Mouse (Mus musculus) kidney, postnatal 25 days (tissue): ENCODE results near the gene Grip1.

Source experiments
- DNase-seq, 2 experiments: peaks; one replicate each; pipeline ENCODE4 v3.0.0; 2021; ENCODE audit warnings: mixed read lengths in 2 of 2

The Grip1 gene

GRCm38 (mm10) chr10:119761451-119762367 lies 308.1 kb downstream of the Grip1 start:
- no peak for DNase-seq

DNA sequence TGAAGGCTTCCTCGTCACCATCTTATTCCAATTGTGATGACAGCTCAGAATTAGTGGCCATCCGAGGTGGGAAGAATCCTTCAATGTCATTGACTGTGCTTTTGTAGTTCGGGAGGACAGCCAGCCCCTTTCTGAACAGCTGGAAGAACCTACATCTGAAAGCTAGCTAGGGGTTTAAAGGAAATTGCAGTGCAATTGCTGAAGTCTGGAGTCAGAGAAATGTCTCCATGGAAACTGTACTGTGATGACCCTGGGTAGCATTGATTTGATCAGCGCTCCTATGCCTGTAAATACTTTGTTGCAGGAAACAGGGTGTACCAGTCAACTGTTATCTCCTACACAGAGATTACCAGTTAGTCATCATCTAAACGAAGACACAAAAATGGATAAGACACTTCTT lies 325.2 kb downstream of the Grip1 start:
- DNase-seq: no peak

GRCm38 (mm10) chr10:119779657-119780056 lies 326.0 kb downstream of the Grip1 start:
- DNase-seq: no peak

- DNase-seq: no peak
These were observed 336.9 kb downstream of the Grip1 start for GRCm38 (mm10) chr10:119790507-119790906.

GRCm38 (mm10) chr10:119802421-119802820 lies 348.8 kb downstream of the Grip1 start:
- no peak for DNase-seq

DNA sequence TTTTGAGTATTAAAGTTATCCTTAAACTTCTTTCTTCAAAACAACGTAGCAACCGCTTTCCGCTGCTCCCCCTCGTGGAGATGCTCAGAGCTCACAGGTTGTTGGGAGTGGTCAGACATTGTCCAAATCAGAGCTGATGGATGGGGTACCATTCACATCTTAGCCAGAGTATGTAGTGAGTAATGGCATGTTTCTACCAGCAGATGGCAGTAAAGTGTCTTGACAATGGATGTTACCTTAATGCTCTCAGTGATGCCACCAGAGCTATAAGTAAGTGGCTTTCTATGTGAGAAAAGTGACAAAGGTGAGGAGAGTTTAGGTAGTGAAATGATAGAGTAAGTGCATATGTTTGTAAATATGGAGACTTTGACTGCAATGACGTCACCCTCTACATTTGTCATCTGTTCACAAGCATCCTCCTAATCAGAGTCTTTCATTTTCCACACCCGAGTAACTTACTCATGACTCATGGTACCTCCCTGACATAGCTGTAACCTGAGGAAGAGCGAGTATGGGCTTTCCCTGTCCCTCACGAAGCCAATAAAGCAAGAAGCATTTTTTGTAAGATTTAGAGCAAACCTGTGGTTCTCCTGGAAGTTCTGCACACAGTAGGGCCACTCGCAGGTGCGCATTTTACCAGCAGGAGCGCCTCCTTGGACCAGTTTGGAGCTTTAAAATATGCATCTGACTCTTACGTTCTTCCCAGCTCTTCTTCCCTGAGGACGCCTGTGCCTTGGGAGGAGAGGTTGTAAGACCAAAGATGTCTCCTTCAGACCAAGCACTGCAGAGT lies 350.2 kb downstream of the Grip1 start:
- peak in 1 of 2 experiments; percentile 64 for DNase-seq

GRCm38 (mm10) chr10:119804423-119804814 lies 350.8 kb downstream of the Grip1 start:
- no peak for DNase-seq

DNA sequence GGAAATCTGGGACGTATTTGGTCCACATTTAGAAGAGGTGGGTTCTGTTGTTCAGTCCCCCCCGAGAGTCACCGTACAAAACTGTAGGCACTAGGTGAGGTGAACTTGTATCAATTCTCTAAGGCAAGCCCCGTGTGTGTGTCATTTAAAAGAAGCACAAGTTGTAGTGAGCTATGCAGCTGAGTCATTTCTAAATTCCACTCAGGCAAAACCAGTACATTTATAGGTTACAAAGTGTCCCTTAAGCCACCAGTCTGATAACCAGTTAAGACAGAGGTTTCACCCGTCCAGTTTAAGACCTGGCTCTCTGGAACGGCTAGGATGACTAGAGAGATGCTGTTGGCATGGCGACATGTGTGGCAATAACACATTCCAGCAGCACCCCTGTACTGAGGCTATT lies 351.5 kb downstream of the Grip1 start:
- DNase-seq: no peak

GRCm38 (mm10) chr10:119806151-119806550 lies 352.5 kb downstream of the Grip1 start:
- no peak for DNase-seq

DNA sequence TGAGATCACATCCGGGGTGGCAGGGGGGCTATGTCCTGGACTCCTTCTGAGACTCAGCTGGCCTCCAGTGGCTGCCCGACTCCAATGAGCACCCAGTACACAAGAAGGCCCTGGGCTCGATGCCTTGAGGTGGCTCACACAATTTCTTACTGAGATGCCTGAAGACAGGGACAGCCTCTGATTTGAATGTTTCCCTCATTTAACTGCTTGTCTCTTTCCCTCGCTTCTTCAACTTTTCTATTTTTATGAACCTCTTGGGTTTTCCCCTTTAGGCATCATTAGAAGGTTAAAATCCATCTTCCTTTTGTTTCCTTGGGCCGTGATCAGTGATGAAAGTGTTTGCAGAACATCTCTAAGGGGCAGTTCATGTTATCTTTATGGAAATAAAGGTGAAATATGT lies 354.8 kb downstream of the Grip1 start:
- no peak for DNase-seq

- DNase-seq: no peak
These were observed 360.5 kb downstream of the Grip1 start for GRCm38 (mm10) chr10:119814087-119814486.

- peak; percentile 79 to 92 for DNase-seq
These were observed 362.4 kb downstream of the Grip1 start for GRCm38 (mm10) chr10:119816001-119816400.

GRCm38 (mm10) chr10:119818381-119818780 lies 364.8 kb downstream of the Grip1 start:
- no peak for DNase-seq

DNA sequence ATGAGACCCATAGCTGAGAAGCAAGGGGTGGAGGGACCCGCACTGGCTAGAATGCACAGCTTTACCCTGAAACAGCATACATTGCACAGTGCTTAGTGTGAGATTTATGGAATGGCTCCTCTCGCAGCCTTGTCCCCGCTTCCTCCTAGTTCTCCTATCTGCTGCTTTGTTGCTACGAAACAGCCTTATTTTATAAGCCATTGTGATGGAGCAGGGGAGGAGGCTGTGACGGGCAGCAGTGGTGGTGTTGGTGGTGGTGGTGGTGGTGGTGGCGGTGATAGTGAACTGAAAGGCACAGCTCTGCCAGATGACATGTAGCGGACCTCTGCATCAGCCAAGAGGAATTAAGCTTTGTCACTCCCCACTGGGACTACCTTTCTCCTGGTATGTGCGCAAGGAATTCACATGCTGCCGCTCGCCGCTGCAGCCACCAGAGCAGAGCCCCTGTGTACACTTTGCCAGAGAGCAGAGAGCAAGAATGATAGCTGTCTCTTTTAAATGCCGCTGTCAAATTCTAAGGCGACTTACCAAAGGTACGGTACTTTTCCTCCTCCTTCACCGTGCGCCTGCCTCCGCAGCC lies 365.6 kb downstream of the Grip1 start:
- DNase-seq: peak in 1 of 2 experiments; percentile 38

DNA sequence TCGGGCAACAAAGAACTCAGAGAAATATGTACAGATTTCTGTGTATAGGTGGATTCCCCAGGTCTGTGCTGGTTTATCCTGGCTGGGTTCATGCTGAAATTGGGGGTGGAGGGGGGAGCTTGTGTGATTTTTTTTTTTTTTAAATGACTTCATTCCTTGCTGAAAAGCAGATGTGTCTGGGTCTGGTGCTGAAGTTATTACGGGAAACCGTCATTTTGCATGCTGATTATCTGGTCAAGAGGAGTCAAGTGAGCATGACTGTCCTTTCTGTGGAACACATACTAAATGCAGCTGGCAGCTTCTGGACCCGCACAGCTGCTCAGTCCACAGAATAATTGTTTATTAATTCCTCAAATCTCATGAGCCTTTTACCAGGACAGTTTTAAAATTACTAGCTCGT lies 366.1 kb downstream of the Grip1 start:
- DNase-seq: no peak

DNA sequence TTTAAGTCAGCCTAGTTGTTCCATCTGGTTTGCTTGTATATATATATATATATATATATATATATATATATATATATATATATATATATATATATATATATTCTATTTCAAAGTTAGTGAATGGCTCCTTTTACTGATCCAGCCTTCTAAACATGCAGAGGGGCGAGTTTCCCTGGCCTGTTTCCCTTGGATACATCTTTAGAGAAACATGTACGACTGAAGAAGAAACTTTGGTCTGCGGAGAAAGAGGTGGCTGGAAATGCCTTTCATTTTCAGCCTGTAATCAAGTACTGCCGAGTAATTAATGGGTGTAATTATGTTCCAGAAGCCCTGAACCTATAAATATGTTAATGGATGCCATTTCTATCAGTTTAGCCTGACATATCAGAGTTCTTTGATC lies 366.8 kb downstream of the Grip1 start:
- DNase-seq: no peak

DNA sequence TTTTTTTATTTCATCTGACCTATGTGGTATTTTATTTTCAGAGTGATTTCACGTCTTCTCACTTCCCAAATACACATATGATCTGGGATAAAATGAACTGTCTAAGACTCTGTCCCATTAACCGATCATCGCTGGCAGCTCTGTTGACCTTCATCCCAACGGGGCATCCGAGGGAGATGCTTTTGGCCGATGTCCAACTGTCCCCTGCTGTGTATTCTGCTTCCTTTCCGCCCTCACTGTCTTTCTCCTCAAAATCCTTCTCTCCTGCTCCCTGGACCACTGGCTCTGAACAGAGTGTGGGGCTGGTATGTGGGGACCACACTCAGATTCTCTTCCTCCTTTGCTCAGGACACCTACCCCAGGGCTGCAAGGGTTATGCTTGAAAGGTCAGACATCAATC lies 370.1 kb downstream of the Grip1 start:
- DNase-seq: peak in 1 of 2 experiments; percentile 33

DNA sequence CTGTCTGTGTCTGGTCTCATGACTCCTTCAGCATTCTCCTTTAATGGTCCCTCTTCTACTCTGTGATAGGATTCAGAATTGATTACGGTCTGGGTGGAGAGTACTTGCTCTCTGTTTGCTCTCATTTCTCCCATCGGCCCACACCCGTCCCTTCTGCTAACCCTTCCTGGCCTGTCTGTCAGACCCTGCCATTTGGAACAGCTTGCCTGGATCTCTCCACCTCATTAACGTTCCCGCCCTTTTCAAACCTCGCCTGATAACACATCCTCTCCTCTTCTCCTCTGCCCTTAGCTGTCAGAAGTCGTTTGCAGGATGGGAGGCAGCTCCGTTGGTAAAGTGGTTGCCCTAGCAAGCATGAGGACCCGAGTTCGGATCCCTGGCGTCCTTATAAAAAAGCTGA lies 370.9 kb downstream of the Grip1 start:
- DNase-seq: no peak

DNA sequence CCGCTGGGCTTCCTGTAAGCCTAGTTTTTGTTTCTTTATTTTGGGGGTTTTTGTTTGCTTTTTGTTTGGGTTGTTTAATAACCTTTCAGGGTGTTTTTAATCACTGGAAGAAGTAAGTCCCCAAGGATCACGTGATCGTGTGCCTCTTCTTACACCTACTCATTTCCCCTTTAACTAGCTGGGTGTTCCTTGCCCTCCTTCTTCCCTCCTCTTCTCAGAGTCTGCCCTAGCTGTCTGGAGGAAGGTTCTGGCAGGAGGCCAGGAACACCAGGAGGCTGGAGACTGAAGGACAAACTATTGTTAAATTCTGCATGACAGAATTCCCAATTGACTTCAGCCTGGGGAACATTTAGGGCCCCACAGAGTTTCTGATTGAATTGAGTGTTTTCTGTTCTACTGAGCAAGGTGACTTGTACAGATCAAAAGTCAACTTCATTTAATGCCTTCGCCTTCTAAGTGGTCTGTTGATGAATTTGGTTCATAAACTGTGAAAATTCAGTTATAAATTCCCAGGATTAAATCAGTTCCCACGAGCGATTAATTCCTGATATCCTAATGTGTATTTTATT lies 376.8 kb downstream of the Grip1 start:
- DNase-seq: peak; percentile 85 to 89

DNA sequence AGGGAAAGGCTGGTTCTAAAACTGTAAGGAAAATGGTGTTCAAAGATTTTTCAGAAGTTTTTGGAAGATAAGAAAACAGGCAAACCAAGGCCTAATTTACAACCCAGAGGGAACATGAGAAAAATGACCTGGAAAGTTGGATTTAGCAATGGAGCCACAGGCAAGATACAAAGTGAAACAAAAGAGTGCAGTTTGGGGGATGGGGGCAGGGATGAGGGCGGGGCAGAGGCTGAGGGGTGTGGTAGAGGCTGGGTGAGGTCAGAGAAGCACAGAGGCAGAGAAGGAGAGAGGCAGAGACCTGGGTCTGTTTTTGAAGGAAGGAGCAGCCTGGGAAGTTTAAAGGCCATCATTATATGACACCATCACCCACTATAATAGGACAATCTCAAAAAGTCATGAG lies 377.5 kb downstream of the Grip1 start:
- DNase-seq: no peak

DNA sequence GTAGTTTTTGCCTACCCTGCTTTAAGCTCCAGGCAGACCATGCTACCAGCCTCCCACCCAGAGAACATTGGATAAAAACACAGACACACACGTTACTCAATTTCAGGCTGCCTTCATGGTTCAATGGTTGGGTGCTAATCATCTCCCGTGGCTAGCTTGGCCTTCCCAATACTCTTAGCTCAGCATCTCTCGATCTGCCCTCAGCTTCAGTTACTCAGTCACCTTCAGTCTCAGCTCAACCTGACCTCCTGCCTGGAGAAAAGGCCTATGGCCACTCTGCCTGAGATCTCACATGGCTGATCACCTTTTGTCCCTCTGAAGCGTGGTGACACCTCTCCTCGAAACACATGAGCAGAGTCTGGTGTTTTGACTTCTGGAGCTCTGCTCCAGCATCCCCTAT lies 379.7 kb downstream of the Grip1 start:
- DNase-seq: peak in 1 of 2 experiments; percentile 50

DNA sequence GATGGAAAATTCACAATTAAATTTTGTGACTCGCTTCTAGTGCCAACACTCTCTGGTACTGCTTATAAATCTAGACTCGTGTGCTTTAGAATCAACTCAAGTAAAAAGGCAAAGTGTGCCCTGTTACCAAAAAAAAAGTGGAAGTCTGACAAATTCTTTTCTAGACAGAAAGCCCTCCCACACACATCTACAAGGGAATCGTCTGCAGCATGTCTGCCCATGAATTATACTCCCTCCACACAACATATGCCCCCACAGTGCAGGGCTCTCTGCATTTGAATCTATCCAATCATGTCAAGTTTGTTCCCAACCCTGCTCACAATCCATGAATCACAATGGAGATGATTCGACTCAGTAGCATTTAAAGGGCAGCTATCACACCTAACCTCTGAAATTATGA lies 380.5 kb downstream of the Grip1 start:
- no peak for DNase-seq

GRCm38 (mm10) chr10:119839645-119840044 lies 386.0 kb downstream of the Grip1 start:
- DNase-seq: no peak
